Mouse (Mus musculus): ENCODE measurements around the gene Spata6. TPM values are rescaled to one million over a fixed set of nuclear protein-coding genes. Genes with fewer than 3 reads are reported as not detected.

Spata6 gene
- polyA plus RNA-seq, 1 experiment from 2014 or later, result 15.6 TPM

DNA sequence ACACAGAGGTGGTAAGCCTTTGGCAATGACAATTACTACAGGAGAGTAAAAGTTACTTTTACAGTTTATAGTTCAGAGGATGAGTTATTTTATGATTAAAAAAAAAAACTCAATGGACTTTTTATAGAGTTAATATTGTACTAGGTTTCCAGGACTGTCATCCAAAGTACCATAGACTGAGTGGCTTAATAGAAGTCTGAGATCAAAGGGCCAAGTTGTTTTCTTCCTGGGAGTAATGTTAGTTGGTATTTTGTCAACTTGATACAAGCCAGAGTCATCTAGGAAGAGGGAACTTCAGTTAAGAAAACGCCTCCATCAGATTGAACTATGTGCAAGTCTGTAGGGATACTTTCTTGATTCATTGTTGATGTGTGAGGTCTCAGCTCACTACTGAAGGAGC is 18.4 kb upstream of the Spata6 start:
- no peak overlapping the region for H3K4me3 ChIP-seq (replicated peaks)
- H3K4me1 ChIP-seq, result no peaks in the 10 kb centered on the region
- H3K4me2 ChIP-seq, result no peak overlapping the region
- H3K9ac ChIP-seq (replicated peaks), result no peak overlapping the region
- H3K27ac ChIP-seq (replicated peaks), result no peak overlapping the region
- no peaks in the 10 kb centered on the region for H3K9me3 ChIP-seq (replicated peaks)
- H3K27me3 ChIP-seq (replicated peaks), result no peaks in the 10 kb centered on the region
- no peaks in the 10 kb centered on the region for H3K36me3 ChIP-seq
- ATAC-seq (ENCODE audit: low FRiP score), result no peak
- WGBS, result 83% methylated on average over 1 of the region's 1 CpGs

DNA sequence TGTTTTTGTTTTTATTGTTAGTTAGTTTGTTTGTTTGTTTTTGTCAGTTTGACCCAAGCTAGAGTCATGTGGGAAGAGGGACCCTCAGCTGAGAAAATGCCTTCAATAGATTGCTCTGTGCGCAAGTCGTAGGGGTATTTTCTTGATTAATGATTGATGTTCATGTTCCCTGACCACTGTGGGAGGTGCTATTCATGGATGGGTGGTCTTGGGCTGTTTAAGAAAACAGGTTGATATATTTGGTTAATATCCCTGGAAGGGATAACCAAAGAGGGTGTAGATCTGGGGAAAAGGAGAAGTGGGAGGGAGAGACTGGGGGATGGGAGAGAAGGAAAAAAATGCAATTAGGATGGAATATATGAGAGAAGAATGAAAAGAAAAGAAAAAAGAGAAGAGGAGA is 15.7 kb upstream of the Spata6 start:
- Histone ChIP-seq H3K9me3 (replicated peaks) (no peaks in the 10 kb centered on the region), H3K27ac (replicated peaks) (no peak overlapping the region), H3K4me1 (no peaks in the 10 kb centered on the region), H3K4me2 (no peak overlapping the region), H3K4me3 (replicated peaks) (no peak overlapping the region), H3K27me3 (replicated peaks) (no peaks in the 10 kb centered on the region), H3K36me3 (no peaks in the 10 kb centered on the region), H3K9ac (replicated peaks) (no peak overlapping the region)
- 72% methylated on average over 2 of the region's 2 CpGs for whole genome bisulfite sequencing
- ATAC-seq (ENCODE audit: low FRiP score), result no peak

- no peak for ATAC-seq (ENCODE audit: low FRiP score)
- no peak overlapping the region for H3K4me3 ChIP-seq (replicated peaks)
- WGBS, result 81% methylated on average over 3 of the region's 3 CpGs
Observed at GRCm38 (mm10) chr4:111704975-111705374, 14.8 kb upstream of the Spata6 start.

DNA sequence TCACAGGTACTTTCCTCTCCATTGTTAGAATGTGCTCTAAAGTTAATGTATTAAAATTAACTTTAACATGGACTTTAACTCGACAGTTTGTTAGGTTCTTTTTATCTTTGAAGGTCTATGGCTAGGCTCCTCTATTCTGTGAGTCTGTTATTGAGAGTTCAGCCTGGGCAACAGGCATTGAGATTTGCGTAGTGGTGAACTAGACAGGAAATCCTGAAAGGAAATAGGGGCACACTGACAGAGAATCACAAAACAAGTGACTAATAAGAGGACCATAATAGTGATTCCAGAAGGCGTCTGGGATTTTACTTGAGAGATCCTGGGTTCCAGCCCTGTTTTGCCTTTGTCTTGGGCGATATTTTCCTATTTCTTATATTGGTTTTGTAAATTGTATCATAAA is 488 bp upstream of the Spata6 start:
- H3K9me3 ChIP-seq (replicated peaks), result no peaks in the 10 kb centered on the region
- no peaks in the 10 kb centered on the region for H3K36me3 ChIP-seq
- H3K4me2 ChIP-seq, result peak overlapping the region; percentile 82
- WGBS, result 71% methylated on average over 4 of the region's 4 CpGs
- H3K4me1 ChIP-seq, result peaks cover 13% of the 10 kb centered on the region
- H3K9ac ChIP-seq (replicated peaks), result no peak overlapping the region; the same call in 1 of the 2 replicates
- peak overlapping the region; percentile 61 for H3K4me3 ChIP-seq (replicated peaks)
- H3K27ac ChIP-seq (replicated peaks), result no peak overlapping the region
- ATAC-seq (ENCODE audit: low FRiP score), result no peak
- H3K27me3 ChIP-seq (replicated peaks), result no peaks in the 10 kb centered on the region

More at GRCm38 (mm10) chr4:111704975-111705374, 14.8 kb upstream of the Spata6 start:
- Histone ChIP-seq H3K9me3 (replicated peaks) (no peaks in the 10 kb centered on the region), H3K27ac (replicated peaks) (no peak overlapping the region), H3K27me3 (replicated peaks) (no peaks in the 10 kb centered on the region), H3K9ac (replicated peaks) (no peak overlapping the region), H3K4me2 (no peak overlapping the region), H3K4me1 (no peaks in the 10 kb centered on the region), H3K36me3 (no peaks in the 10 kb centered on the region)

- 15% methylated on average over 2 of the region's 2 CpGs for WGBS
- Histone ChIP-seq H3K4me1 (peaks cover 13% of the 10 kb centered on the region), H3K9ac (replicated peaks) (no peak overlapping the region), H3K4me2 (peak overlapping the region; percentile 82), H3K9me3 (replicated peaks) (no peaks in the 10 kb centered on the region), H3K4me3 (replicated peaks) (peak overlapping the region; percentile 61), H3K27me3 (replicated peaks) (no peaks in the 10 kb centered on the region), H3K36me3 (no peaks in the 10 kb centered on the region), H3K27ac (replicated peaks) (peak overlapping the region; percentile 57)
- peak; percentile 16 for ATAC-seq (ENCODE audit: low FRiP score)
Observed at GRCm38 (mm10) chr4:111720662-111721003, 849 bp downstream of the Spata6 start.

- peak overlapping the region; percentile 82 for H3K4me2 ChIP-seq
- H3K9ac ChIP-seq (replicated peaks), result no peak overlapping the region
- no peak for ATAC-seq (ENCODE audit: low FRiP score)
- peak overlapping the region; percentile 61 for H3K4me3 ChIP-seq (replicated peaks)
- no peaks in the 10 kb centered on the region for H3K9me3 ChIP-seq (replicated peaks)
- WGBS, result 36% methylated on average over 4 of the region's 4 CpGs
- peaks cover 13% of the 10 kb centered on the region for H3K4me1 ChIP-seq
- H3K27ac ChIP-seq (replicated peaks), result peak overlapping the region; percentile 57
- H3K27me3 ChIP-seq (replicated peaks), result no peaks in the 10 kb centered on the region
- H3K36me3 ChIP-seq, result no peaks in the 10 kb centered on the region
Observed at GRCm38 (mm10) chr4:111721121-111721840, 1.5 kb downstream of the Spata6 start.

DNA sequence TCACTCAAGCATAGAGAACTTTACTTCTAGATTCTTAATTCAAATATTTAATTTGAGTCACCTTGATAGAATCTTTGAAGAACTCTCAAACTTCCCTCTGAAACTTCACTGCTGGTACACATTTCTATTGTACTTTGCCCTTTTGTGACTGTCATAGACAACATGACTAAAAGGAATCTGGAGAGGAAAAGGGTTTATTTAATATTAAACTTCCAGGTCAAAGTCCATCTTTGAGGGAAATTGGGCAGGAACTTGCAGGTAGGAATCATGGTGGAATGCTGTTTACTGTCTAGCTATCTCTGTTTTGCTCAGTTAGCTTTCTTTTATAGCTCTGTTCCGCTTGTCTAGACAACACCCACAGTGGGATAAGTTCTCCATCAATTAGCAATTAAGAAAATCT is 17.8 kb downstream of the Spata6 start:
- Histone ChIP-seq H3K4me1 (no peaks in the 10 kb centered on the region), H3K27ac (replicated peaks) (no peak overlapping the region), H3K36me3 (no peaks in the 10 kb centered on the region), H3K4me3 (replicated peaks) (no peak overlapping the region), H3K9me3 (replicated peaks) (no peaks in the 10 kb centered on the region), H3K9ac (replicated peaks) (no peak overlapping the region), H3K4me2 (no peak overlapping the region), H3K27me3 (replicated peaks) (no peaks in the 10 kb centered on the region)
- no peak for ATAC-seq (ENCODE audit: low FRiP score)
- 95% methylated on average over 1 of the region's 1 CpGs for WGBS

- Histone ChIP-seq H3K4me1 (no peaks in the 10 kb centered on the region), H3K36me3 (no peaks in the 10 kb centered on the region), H3K9ac (replicated peaks) (no peak overlapping the region), H3K27ac (replicated peaks) (no peak overlapping the region), H3K4me2 (no peak overlapping the region), H3K9me3 (replicated peaks) (no peaks in the 10 kb centered on the region), H3K4me3 (replicated peaks) (no peak overlapping the region), H3K27me3 (replicated peaks) (no peaks in the 10 kb centered on the region)
- ATAC-seq (ENCODE audit: low FRiP score), result no peak
- 54% methylated on average over 4 of the region's 4 CpGs for WGBS
Observed at GRCm38 (mm10) chr4:111780533-111780932, 60.7 kb downstream of the Spata6 start.

DNA sequence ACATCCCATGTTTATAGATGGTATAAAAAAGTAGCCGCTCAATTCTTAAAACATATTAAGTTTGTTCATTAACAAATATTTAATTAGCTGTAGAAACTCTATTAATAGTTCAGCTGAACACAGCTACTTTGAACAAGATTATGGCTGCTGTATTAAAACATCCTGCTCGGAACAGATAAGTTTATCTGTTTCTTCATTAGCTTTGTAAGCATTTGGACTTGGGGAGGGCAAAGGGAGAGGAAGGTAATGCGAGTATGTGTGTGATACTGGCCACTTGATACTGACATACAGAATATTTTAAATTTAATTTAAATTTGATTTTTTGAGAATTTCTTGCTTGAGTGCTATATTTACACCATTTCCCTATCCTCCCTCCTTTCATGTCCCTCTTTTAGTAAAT is 80.1 kb downstream of the Spata6 start:
- no peaks in the 10 kb centered on the region for H3K27me3 ChIP-seq (replicated peaks)
- no peaks in the 10 kb centered on the region for H3K36me3 ChIP-seq
- no peak overlapping the region for H3K4me2 ChIP-seq
- H3K27ac ChIP-seq (replicated peaks), result no peak overlapping the region
- no peak overlapping the region for H3K4me3 ChIP-seq (replicated peaks)
- no peaks in the 10 kb centered on the region for H3K9me3 ChIP-seq (replicated peaks)
- H3K9ac ChIP-seq (replicated peaks), result no peak overlapping the region
- no peaks in the 10 kb centered on the region for H3K4me1 ChIP-seq
- 94% methylated on average over 3 of the region's 3 CpGs for WGBS
- ATAC-seq (ENCODE audit: low FRiP score), result no peak

DNA sequence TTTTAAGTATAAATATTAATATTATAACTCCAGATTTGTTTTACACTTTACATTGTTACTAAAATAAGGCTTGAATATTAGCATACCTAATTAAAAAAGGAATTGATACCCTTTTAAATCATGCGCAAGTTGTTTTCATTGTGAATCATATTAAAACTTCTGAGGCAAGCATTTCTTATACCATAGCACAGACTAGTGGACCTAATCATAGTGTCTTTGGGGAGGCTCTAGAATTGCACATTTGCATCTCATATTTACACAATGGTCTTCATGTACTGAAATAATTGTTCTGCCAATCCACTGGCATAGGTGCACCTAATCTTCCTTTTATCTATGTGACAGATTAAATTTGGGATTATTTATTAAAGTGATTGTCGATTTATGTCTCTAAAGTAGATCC is 83.4 kb downstream of the Spata6 start:
- no peak for ATAC-seq (ENCODE audit: low FRiP score)
- WGBS, result 93% methylated on average over 2 of the region's 2 CpGs
- no peaks in the 10 kb centered on the region for H3K9me3 ChIP-seq (replicated peaks)
- no peak overlapping the region for H3K9ac ChIP-seq (replicated peaks)
- H3K36me3 ChIP-seq, result no peaks in the 10 kb centered on the region
- no peak overlapping the region for H3K27ac ChIP-seq (replicated peaks)
- no peaks in the 10 kb centered on the region for H3K27me3 ChIP-seq (replicated peaks)
- no peaks in the 10 kb centered on the region for H3K4me1 ChIP-seq
- no peak overlapping the region for H3K4me3 ChIP-seq (replicated peaks)
- no peak overlapping the region for H3K4me2 ChIP-seq

GRCm38 (mm10) chr4:111817478-111817877 is 97.7 kb downstream of the Spata6 start:
- no peak overlapping the region for H3K4me3 ChIP-seq (replicated peaks)
- no peak overlapping the region for H3K27ac ChIP-seq (replicated peaks)
- no peak overlapping the region for H3K9ac ChIP-seq (replicated peaks)
- H3K27me3 ChIP-seq (replicated peaks), result no peaks in the 10 kb centered on the region
- H3K9me3 ChIP-seq (replicated peaks), result no peaks in the 10 kb centered on the region
- H3K4me1 ChIP-seq, result no peaks in the 10 kb centered on the region
- no peak overlapping the region for H3K4me2 ChIP-seq
- H3K36me3 ChIP-seq, result no peaks in the 10 kb centered on the region
- ATAC-seq (ENCODE audit: low FRiP score), result no peak
- 72% methylated on average over 4 of the region's 4 CpGs for WGBS

- 98% methylated on average over 6 of the region's 6 CpGs for WGBS
- H3K27me3 ChIP-seq (replicated peaks), result no peaks in the 10 kb centered on the region
- no peaks in the 10 kb centered on the region for H3K4me1 ChIP-seq
Observed at GRCm38 (mm10) chr4:111838882-111839281, 119.1 kb downstream of the Spata6 start.

More at GRCm38 (mm10) chr4:111838882-111839281, 119.1 kb downstream of the Spata6 start:
- no peaks in the 10 kb centered on the region for H3K9me3 ChIP-seq (replicated peaks)
- no peak overlapping the region for H3K4me3 ChIP-seq (replicated peaks)
- H3K9ac ChIP-seq (replicated peaks), result no peak overlapping the region
- H3K36me3 ChIP-seq, result no peaks in the 10 kb centered on the region
- no peak overlapping the region for H3K4me2 ChIP-seq
- ATAC-seq (ENCODE audit: low FRiP score), result no peak
- no peak overlapping the region for H3K27ac ChIP-seq (replicated peaks)
